Mouse (Mus musculus) midbrain, embryonic 11.5 days (tissue): Measurements from ENCODE around the gene Lgals1. TPM values are rescaled to one million over a fixed set of nuclear protein-coding genes. Genes with fewer than 3 reads are reported as not detected.
A peak's percentile ranks its signal among the peaks of the same experiment; 100 is the strongest.

Experiments
- ATAC-seq: fragments of 200-750 bp; cut with Nextera tagmentation; 2 replicates; pipeline ENCODE4 v1.8.0; 2017; ENCODE audit warnings: moderate TSS enrichment, moderate library complexity; ENCODE audit not compliant: low FRiP score
- DNase-seq: peaks from one replicate; pipeline ENCODE4 v3.0.0; 2015; ENCODE audit warnings: low spot score; ENCODE audit errors: missing footprints
- H3K27ac ChIP-seq: fragments of 300-500 bp; sonication (generic); 2 replicates; pipeline ENCODE4 v1.5.1; 2014; ENCODE audit warnings: low read depth, low read length
- H3K27me3 ChIP-seq: fragments of 300-500 bp; sonication (generic); 2 replicates; pipeline ENCODE4 v1.6.1; 2014; ENCODE audit warnings: mild to moderate bottlenecking, low read length, moderate library complexity, mixed read lengths; ENCODE audit not compliant: control insufficient read depth, insufficient read depth
- H3K36me3 ChIP-seq: fragments of 300-500 bp; sonication (generic); 2 replicates; pipeline ENCODE4 v1.6.1; 2014; ENCODE audit warnings: mild to moderate bottlenecking, low read length, moderate library complexity, mixed read lengths; ENCODE audit not compliant: control insufficient read depth, insufficient read depth
- H3K4me1 ChIP-seq: fragments of 300-500 bp; sonication (generic); 2 replicates; pipeline ENCODE4 v1.6.1; 2014; ENCODE audit warnings: low read length; ENCODE audit not compliant: control insufficient read depth, insufficient read depth
- H3K4me2 ChIP-seq: fragments of 300-500 bp; sonication (generic); 2 replicates; pipeline ENCODE4 v1.6.1; 2014; ENCODE audit warnings: mild to moderate bottlenecking, moderate library complexity
- H3K4me3 ChIP-seq: fragments of 300-500 bp; sonication (generic); 2 replicates; pipeline ENCODE4 v1.5.1; 2014; ENCODE audit warnings: low read depth, low read length
- H3K9ac ChIP-seq: fragments of 300-500 bp; sonication (generic); 2 replicates; pipeline ENCODE4 v1.6.1; 2014; ENCODE audit warnings: low read length
- H3K9me3 ChIP-seq: fragments of 300-500 bp; sonication (generic); 2 replicates; pipeline ENCODE4 v1.6.1; 2016; ENCODE audit warnings: low read length; ENCODE audit not compliant: control insufficient read depth
- WGBS: fragments of 180-500 bp; shearing (Covaris S2); extraction: QIAGEN DNeasy Blood & Tissue Kit; methylation state at CpG from one replicate; pipeline ENCODE4 v1.1.7; 2014; 5-methylcytosine and 5-hydroxymethylcytosine counted together
- polyA plus RNA-seq: library from polyadenylated mRNA; unstranded; fragments of >200 nt; fragmentation: Nextera tagmentation; extraction: Ambion mirVana; gene quantifications from 2 replicates; pipeline ENCODE4 v1.2.1, GENCODE M21; 2014

Gene Lgals1
- polyA plus RNA-seq, 1 experiment from 2014 or later, result 382 TPM

DNA sequence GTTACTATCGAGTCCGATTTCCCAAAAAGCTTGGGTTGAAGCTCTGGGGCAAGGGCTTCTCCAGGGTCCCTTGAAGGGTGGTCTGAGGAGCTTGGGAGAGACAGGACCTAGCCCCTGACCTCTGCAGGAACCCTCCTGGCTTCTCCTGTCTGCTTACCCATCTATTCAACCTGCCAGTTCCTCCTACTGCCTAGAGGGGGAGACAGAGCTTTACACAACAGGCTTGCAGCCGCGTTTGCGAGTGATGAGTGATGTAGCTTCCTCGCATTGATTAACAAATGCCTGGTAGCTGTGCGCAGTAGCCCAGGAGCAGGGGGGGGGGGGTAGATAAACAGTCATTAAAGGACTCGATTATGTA, 10.9 kb upstream of the Lgals1 start:
- Histone ChIP-seq H3K9ac (peak overlapping the region; percentile 55), H3K9me3 (no peaks in the 10 kb centered on the region), H3K27me3 (no peaks in the 10 kb centered on the region), H3K27ac (no peak overlapping the region), H3K36me3 (peaks cover 4% of the 10 kb centered on the region; the same call in 1 of the 2 replicates), H3K4me2 (peak overlapping the region; percentile 90), H3K4me1 (peaks cover 23% of the 10 kb centered on the region), H3K4me3 (peak overlapping the region; percentile 60)
- peak; percentile 95 for DNase-seq
- ATAC-seq, result peak; percentile 23
- 10% methylated on average over 8 of the region's 8 CpGs for WGBS

DNA sequence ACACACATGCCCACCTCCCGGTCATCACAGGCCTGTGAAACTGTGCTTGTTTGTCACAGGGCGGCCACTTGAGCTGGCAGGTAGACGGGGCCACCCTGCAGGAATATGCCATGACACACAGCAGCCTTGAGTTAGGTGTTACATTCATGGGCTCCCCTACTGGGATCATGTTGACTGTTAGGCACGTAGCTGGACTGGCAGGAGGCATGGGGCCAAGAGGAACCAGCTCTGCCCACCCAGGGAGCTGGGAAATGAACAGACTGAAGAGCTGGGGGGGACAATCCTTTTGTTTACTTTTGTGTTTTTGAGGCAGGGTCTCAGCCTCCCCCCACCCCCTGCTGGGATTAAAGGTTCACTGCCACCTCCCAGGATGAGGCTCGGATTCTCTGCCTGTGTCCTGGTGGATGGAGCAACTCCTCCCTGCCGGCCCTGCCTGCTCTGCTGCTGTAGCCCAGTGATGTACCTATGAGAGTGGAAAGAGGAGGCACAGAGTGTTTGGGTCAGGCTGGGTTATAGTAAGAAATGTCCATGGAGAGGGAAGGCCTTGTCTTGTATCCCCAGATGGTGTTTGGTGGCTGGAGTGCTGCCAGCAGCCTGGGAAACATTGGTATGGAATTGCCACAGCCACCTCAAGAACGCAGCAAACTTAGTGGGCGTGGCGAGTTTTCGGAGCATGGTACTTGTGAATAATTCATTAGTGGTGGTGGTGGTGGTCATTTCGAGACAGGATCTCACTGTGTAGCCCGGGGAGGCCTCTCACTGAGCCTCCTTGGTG, 10.3 kb upstream of the Lgals1 start:
- Histone ChIP-seq H3K27me3 (no peaks in the 10 kb centered on the region), H3K27ac (0 out of 2 replicates have a peak overlapping the region, but pooled peaks have one; percentile 27), H3K9ac (peak overlapping the region; percentile 55), H3K36me3 (peaks cover 4% of the 10 kb centered on the region; the same call in 1 of the 2 replicates), H3K9me3 (no peaks in the 10 kb centered on the region), H3K4me3 (peak overlapping the region; percentile 21), H3K4me1 (peaks cover 23% of the 10 kb centered on the region), H3K4me2 (peak overlapping the region; percentile 90)
- no peak; the same call in 1 of the 2 replicates for ATAC-seq
- no peak for DNase-seq
- WGBS, result 58% methylated on average over 12 of the region's 12 CpGs

DNA sequence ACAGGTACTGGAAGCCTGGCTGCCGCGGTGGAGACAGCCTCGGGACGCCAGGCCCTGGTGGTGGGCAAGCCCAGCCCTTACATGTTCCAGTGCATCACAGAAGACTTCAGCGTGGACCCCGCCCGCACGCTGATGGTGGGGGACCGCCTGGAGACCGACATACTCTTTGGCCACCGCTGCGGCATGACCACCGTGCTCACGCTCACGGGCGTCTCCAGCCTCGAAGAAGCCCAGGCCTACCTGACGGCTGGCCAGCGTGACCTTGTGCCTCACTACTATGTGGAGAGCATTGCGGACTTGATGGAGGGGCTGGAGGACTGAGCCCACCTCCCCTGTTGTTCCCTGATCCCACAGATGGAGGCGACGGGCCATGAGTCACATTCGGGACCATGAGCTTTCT, 8.4 kb upstream of the Lgals1 start:
- Histone ChIP-seq H3K9ac (no peak overlapping the region), H3K9me3 (no peaks in the 10 kb centered on the region), H3K4me3 (no peak overlapping the region), H3K27me3 (no peaks in the 10 kb centered on the region), H3K4me1 (peaks cover 23% of the 10 kb centered on the region), H3K27ac (no peak overlapping the region), H3K36me3 (peaks cover 4% of the 10 kb centered on the region; the same call in 1 of the 2 replicates), H3K4me2 (no peak overlapping the region)
- WGBS, result 96% methylated on average over 23 of the region's 23 CpGs
- ATAC-seq (no peak), DNase-seq (no peak)

DNA sequence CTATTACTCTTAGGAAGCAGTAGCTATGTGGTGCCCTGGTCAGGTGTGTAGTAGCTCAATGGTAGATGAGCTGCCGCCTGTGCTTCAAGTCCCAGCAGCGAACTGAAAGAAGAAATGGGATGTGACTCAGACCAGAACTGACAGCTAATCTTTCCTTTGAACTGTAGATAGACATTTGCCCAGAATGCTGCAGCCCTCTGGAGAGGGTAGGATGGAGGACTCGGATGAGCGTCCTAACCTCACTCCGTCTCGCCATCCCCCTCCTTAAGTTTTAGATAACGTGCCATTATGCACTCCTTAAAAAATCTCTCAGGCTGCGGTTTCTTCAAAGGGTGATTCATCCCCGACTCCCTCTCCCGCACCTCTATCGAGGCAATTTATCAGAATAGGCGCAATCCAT, 6.6 kb upstream of the Lgals1 start:
- ATAC-seq (no peak), DNase-seq (no peak)
- no peak overlapping the region for H3K27ac ChIP-seq
- peaks cover 18% of the 10 kb centered on the region for H3K4me1 ChIP-seq
- H3K4me2 ChIP-seq, result no peak overlapping the region
- H3K9ac ChIP-seq, result no peak overlapping the region
- 88% methylated on average over 12 of the region's 12 CpGs for WGBS
- no peak overlapping the region for H3K4me3 ChIP-seq
- no peaks in the 10 kb centered on the region for H3K9me3 ChIP-seq
- H3K27me3 ChIP-seq, result no peaks in the 10 kb centered on the region
- peaks cover 4% of the 10 kb centered on the region; the same call in 1 of the 2 replicates for H3K36me3 ChIP-seq

DNA sequence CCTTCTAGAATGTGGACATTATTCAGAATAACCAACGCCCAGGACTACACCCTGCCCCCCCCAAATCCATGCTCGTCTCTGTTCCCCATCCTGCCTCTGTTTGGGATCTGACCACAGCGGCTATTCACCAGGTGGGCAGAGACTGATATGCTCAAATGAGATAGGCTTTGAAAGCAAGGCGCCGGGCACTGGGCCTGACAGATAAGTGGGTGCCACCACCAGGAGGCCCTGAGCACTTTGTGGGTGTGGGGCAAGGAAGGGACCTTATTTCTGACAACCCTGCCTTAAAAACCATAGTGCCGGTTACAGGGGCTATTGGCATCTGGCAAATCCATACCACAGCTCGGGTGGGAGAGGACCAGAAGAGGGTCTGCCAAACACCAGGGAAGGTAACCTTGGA, 3.8 kb upstream of the Lgals1 start:
- Histone ChIP-seq H3K9ac (no peak overlapping the region), H3K4me1 (peaks cover 12% of the 10 kb centered on the region), H3K4me2 (no peak overlapping the region), H3K27ac (no peak overlapping the region), H3K9me3 (no peaks in the 10 kb centered on the region), H3K4me3 (no peak overlapping the region), H3K36me3 (peaks cover 2% of the 10 kb centered on the region; the same call in 1 of the 2 replicates), H3K27me3 (peaks cover 2% of the 10 kb centered on the region; the same call in 1 of the 2 replicates)
- ATAC-seq (no peak), DNase-seq (no peak)
- WGBS, result 87% methylated on average over 7 of the region's 7 CpGs

DNA sequence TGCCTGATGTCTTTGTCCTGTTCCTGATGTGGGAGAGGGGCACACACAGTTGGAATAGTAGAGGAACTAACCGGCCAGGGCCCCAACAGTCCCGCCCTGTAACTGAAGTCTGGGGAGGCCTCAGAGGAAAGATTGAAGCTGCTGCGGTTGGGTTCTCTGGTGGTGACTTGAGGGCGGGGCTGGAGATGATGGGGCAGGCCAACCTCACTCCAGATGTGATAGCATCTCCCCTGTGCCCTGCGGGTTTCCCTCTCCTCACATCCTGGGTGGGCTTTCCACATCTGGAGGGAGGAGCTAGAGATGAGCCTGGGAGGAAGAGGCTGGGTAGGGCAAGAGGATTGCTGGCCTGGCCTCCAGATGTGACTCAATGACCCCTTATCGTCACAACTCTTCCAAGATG, 2.9 kb upstream of the Lgals1 start:
- no peaks in the 10 kb centered on the region for H3K36me3 ChIP-seq
- H3K4me1 ChIP-seq, result peaks cover 21% of the 10 kb centered on the region
- H3K4me2 ChIP-seq, result no peak overlapping the region
- DNase-seq (no peak), ATAC-seq (no peak)
- H3K27ac ChIP-seq, result no peak overlapping the region
- H3K9me3 ChIP-seq, result no peaks in the 10 kb centered on the region
- WGBS, result 74% methylated on average over 6 of the region's 6 CpGs
- H3K27me3 ChIP-seq, result peaks cover 2% of the 10 kb centered on the region; the same call in 1 of the 2 replicates
- H3K9ac ChIP-seq, result no peak overlapping the region
- H3K4me3 ChIP-seq, result no peak overlapping the region

DNA sequence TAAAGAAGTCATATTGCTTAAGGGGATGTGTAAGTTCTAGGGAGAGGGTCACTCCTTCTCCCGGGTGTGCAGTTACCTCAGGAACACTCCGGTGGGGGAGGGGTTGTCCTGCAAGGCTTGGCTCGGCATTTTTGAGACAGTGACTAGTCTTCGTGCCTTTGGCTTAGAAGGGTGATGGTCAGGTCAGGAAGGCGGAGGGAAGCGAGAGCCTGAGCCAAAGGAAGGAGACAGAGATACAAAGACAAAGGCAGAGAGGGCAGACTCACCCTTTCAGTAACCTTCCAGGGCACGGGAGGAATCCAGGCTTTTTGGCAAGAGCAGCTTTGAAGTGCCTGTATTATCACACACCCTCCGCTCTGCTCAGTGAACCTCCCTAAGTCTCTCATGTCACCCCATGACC, 1.4 kb upstream of the Lgals1 start:
- Histone ChIP-seq H3K4me3 (no peak overlapping the region), H3K4me2 (no peak overlapping the region), H3K9me3 (no peaks in the 10 kb centered on the region), H3K4me1 (peaks cover 22% of the 10 kb centered on the region), H3K36me3 (no peaks in the 10 kb centered on the region), H3K9ac (no peak overlapping the region), H3K27ac (no peak overlapping the region), H3K27me3 (peaks cover 2% of the 10 kb centered on the region; the same call in 1 of the 2 replicates)
- WGBS, result 27% methylated on average over 8 of the region's 8 CpGs
- ATAC-seq, result no peak
- DNase-seq, result no peak

DNA sequence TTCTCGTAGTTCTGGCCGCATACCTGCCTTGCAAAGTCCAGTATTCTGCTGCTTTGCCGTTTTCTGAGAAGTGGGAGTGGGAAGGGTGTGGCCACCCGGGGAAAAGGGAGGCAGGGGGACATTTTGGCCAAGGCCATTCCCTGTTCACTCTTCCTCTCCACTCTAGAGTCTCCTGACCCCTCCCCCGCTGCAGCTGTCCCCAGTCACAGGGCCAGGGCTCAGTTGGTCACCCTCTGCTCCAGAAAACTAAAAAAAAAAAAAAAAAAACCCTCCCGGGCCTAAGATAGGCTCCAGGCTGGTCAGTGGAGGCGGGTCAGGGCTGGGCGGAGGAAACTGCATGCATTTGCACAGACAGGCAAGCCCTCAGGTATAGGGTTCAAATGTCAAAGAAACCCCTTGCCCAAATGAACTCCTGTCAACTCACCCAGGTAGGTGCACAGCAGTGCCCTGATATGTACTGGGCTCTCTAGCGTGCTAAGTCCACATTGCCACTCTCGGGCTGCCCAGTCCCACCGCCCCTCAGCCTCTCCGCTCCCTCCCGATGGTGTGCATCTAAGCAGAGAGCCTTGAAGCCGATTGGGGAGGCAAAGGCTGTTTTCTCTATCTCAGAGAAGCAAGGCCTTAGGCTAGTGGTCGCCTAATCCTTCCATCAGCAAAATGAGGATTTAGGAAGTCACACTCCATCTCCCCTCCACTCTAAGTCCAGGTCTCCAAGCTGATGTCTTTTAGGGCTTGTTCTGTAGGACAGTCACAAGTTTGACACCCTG, 679 bp downstream of the Lgals1 start:
- Histone ChIP-seq H3K9me3 (no peaks in the 10 kb centered on the region), H3K4me3 (peak overlapping the region; percentile 25; the same call in 1 of the 2 replicates), H3K9ac (peak overlapping the region; percentile 46; the same call in 1 of the 2 replicates), H3K4me2 (peak overlapping the region; percentile 54), H3K4me1 (peaks cover 22% of the 10 kb centered on the region), H3K36me3 (no peaks in the 10 kb centered on the region), H3K27ac (no peak overlapping the region), H3K27me3 (peaks cover 2% of the 10 kb centered on the region; the same call in 1 of the 2 replicates)
- DNase-seq (peak; percentile 89), ATAC-seq (no peak)
- 21% methylated on average over 14 of the region's 15 CpGs for WGBS
